Mouse (Mus musculus) cerebellum, postnatal 4 days (tissue): ENCODE results near the gene CK137956.
A peak's percentile ranks its signal among the peaks of the same experiment; 100 is the strongest.

Source experiments
- DNase-seq, 2 experiments: peaks; one replicate each; pipeline ENCODE4 v3.0.0; 2022; ENCODE audit warnings: low spot score in 2 of 2, mixed read lengths in 1 of 2

Gene CK137956

GRCm38 (mm10) chr4:127970901-127971868, at the start of gene CK137956:
TSS of gene CK137956 (minus strand) at chr4:127970951.
- DNase-seq: peak in 1 of 2 experiments; percentile 29

- DNase-seq: peak in 1 of 2 experiments; percentile 34
These were observed 48.7 kb upstream of the CK137956 start for GRCm38 (mm10) chr4:128019465-128019864.

GRCm38 (mm10) chr4:128004797-128005452, 34.2 kb upstream of the CK137956 start:
- no peak for DNase-seq

- DNase-seq: no peak
These were observed 31.9 kb upstream of the CK137956 start for GRCm38 (mm10) chr4:128002638-128003101.

- no peak for DNase-seq
These were observed 28.5 kb upstream of the CK137956 start for GRCm38 (mm10) chr4:127999281-127999680.

- DNase-seq: peak; percentile 49 to 76
These were observed 18.7 kb upstream of the CK137956 start for GRCm38 (mm10) chr4:127989347-127989995.

- DNase-seq: peak in 1 of 2 experiments; percentile 44
These were observed 17.9 kb upstream of the CK137956 start for GRCm38 (mm10) chr4:127988526-127989180.

GRCm38 (mm10) chr4:127987784-127988455, 17.2 kb upstream of the CK137956 start, which contains the start of gene Csmd2:
TSS of gene Csmd2 (plus strand) at chr4:127987857.
- DNase-seq: peak; percentile 62 to 70

- DNase-seq: peak in 1 of 2 experiments; percentile 23
These were observed 16.5 kb upstream of the CK137956 start for GRCm38 (mm10) chr4:127987270-127987669.

- peak in 1 of 2 experiments; percentile 47 for DNase-seq
These were observed 15.8 kb upstream of the CK137956 start for GRCm38 (mm10) chr4:127986491-127987075.

GRCm38 (mm10) chr4:127985874-127986273, 15.1 kb upstream of the CK137956 start:
- peak in 1 of 2 experiments; percentile 67 for DNase-seq

GRCm38 (mm10) chr4:127984426-127984825, 13.7 kb upstream of the CK137956 start:
- DNase-seq: no peak

GRCm38 (mm10) chr4:127981125-127981524, 10.4 kb upstream of the CK137956 start:
- DNase-seq: no peak

GRCm38 (mm10) chr4:127972976-127973375, 2.2 kb upstream of the CK137956 start:
- no peak for DNase-seq

GRCm38 (mm10) chr4:127970018-127970421, 731 bp downstream of the CK137956 start:
- DNase-seq: peak in 1 of 2 experiments; percentile 52

GRCm38 (mm10) chr4:127969101-127969500, 1.6 kb downstream of the CK137956 start:
- peak in 1 of 2 experiments; percentile 47 for DNase-seq

- no peak for DNase-seq
These were observed 17.6 kb downstream of the CK137956 start for GRCm38 (mm10) chr4:127953006-127953710.

GRCm38 (mm10) chr4:127947696-127948095, 23.1 kb downstream of the CK137956 start:
- DNase-seq: no peak

GRCm38 (mm10) chr4:127937474-127937873, 33.3 kb downstream of the CK137956 start:
- no peak for DNase-seq
